Mouse (Mus musculus): ENCODE data around the gene 4930469K13Rik.

DNA sequence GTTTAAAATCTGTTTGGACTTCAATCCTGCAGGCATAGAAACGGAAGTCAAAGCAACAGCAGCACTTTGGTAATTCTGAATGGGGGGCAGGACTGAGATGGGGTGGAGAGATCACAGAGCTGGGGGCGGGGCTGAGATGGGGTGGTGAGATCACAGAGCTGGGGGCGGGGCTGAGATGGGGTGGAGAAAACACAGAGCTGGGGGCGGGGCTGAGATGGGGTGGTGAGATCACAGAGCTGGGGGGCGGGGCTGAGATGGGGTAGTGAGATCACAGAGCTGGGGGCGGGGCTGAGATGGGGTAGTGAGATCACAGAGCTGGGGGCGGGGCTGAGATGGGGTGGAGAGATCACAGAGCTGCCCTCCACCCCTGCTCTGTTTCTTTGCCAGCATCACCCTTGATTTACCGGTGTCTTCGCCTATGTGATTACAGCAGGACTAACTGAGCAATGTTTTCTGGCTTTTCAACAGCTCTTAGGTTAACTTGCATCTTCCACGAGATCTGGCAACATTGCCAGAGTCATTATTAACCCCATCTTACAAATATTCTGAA, 166.4 kb downstream of the 4930469K13Rik start:
- TF ChIP-seq POLR2A (IDR thresholded peaks at IDR 0.05; ENCODE audit: borderline replicate concordance, control insufficient read depth, low read depth, low read length) (no peak), CTCF (IDR thresholded peaks at IDR 0.05; ENCODE audit: control insufficient read depth, insufficient read depth, low read length) (no peak)
